Mouse (Mus musculus): ENCODE measurements around the gene Gm13199. TPM values are rescaled to one million over a fixed set of nuclear protein-coding genes. Genes with fewer than 3 reads are reported as not detected.

The Gm13199 gene
- polyA plus RNA-seq, 1 experiment from 2014 or later, result 2.4 TPM

- ATAC-seq (replicated peaks; ENCODE audit: low FRiP score), result no peak
- Histone ChIP-seq H3K27me3 (no peaks in the 10 kb centered on the region), H3K4me1 (no peaks in the 10 kb centered on the region), H3K4me3 (replicated peaks) (no peak overlapping the region), H3K9ac (no peak overlapping the region), H3K36me3 (peaks cover 42% of the 10 kb centered on the region), H3K9me3 (replicated peaks) (no peaks in the 10 kb centered on the region), H3K4me2 (no peak overlapping the region), H3K27ac (no peak overlapping the region)
- 84% methylated on average over 5 of the region's 5 CpGs for WGBS
Measured at GRCm38 (mm10) chr2:5851866-5852265, 10.9 kb downstream of the Gm13199 start.

- 90% methylated on average over 9 of the region's 9 CpGs for WGBS
- ATAC-seq (replicated peaks; ENCODE audit: low FRiP score), result no peak
- H3K4me3 ChIP-seq (replicated peaks), result no peak overlapping the region
- H3K4me2 ChIP-seq, result no peak overlapping the region
- no peaks in the 10 kb centered on the region for H3K9me3 ChIP-seq (replicated peaks)
- H3K27me3 ChIP-seq, result no peaks in the 10 kb centered on the region
- peaks cover 7% of the 10 kb centered on the region; the same call in 1 of the 2 replicates for H3K4me1 ChIP-seq
- no peak overlapping the region for H3K9ac ChIP-seq
- H3K27ac ChIP-seq, result no peak overlapping the region
- H3K36me3 ChIP-seq, result peaks cover 38% of the 10 kb centered on the region
Measured at GRCm38 (mm10) chr2:5851116-5851515, 11.6 kb downstream of the Gm13199 start.

- H3K9ac ChIP-seq, result peak overlapping the region; percentile 84
- WGBS, result 17% methylated on average over 4 of the region's 4 CpGs
- H3K4me1 ChIP-seq, result peaks cover 13% of the 10 kb centered on the region
- ATAC-seq (replicated peaks; ENCODE audit: low FRiP score), result no peak
- H3K27ac ChIP-seq, result peak overlapping the region; percentile 96; the same call in 1 of the 2 replicates
- H3K4me3 ChIP-seq (replicated peaks), result peak overlapping the region; percentile 84
- peaks cover 29% of the 10 kb centered on the region for H3K36me3 ChIP-seq
- no peaks in the 10 kb centered on the region for H3K9me3 ChIP-seq (replicated peaks)
- H3K4me2 ChIP-seq, result peak overlapping the region; percentile 64
- H3K27me3 ChIP-seq, result no peaks in the 10 kb centered on the region
Measured at GRCm38 (mm10) chr2:5845826-5846225, 16.9 kb downstream of the Gm13199 start.

- peak within 1 kb of the TSS; percentile 84 for H3K4me3 ChIP-seq (replicated peaks)
- ATAC-seq (replicated peaks; ENCODE audit: low FRiP score), result peak; percentile 98
Measured at GRCm38 (mm10) chr2:5844873-5845631, 17.7 kb downstream of the Gm13199 start, which contains the start of the genes Nudt5 and Cdc123. Nudt5 (plus strand) TSS chr2:5845019. Cdc123 (minus strand) TSS chr2:5845164.

GRCm38 (mm10) chr2:5844181-5844872 lies 18.4 kb downstream of the Gm13199 start:
- peak overlapping the region; percentile 84 for H3K4me3 ChIP-seq (replicated peaks)
- H3K4me1 ChIP-seq, result peaks cover 13% of the 10 kb centered on the region
- no peaks in the 10 kb centered on the region for H3K27me3 ChIP-seq
- peaks cover 41% of the 10 kb centered on the region for H3K36me3 ChIP-seq
- H3K9ac ChIP-seq, result peak overlapping the region; percentile 84
- peak overlapping the region; percentile 64 for H3K4me2 ChIP-seq
- peak; percentile 28 for ATAC-seq (replicated peaks; ENCODE audit: low FRiP score)
- WGBS, result 3% methylated on average over 23 of the region's 23 CpGs
- H3K27ac ChIP-seq, result peak overlapping the region; percentile 96
- no peaks in the 10 kb centered on the region for H3K9me3 ChIP-seq (replicated peaks)

More at GRCm38 (mm10) chr2:5844873-5845631, 17.7 kb downstream of the Gm13199 start, which contains the start of the genes Nudt5 and Cdc123:
- Histone ChIP-seq H3K4me2 (peak within 1 kb of the TSS; percentile 64), H3K27me3 (no peaks in the 10 kb centered on the region), H3K36me3 (peaks cover 34% of the 10 kb centered on the region), H3K27ac (peak within 1 kb of the TSS; percentile 96), H3K9ac (peak within 1 kb of the TSS; percentile 84), H3K9me3 (replicated peaks) (no peaks in the 10 kb centered on the region), H3K4me1 (peaks cover 13% of the 10 kb centered on the region)
- WGBS, result under 1% methylated on average over 53 of the region's 53 CpGs

- Histone ChIP-seq H3K4me3 (replicated peaks) (no peak overlapping the region), H3K9me3 (replicated peaks) (no peaks in the 10 kb centered on the region), H3K27me3 (no peaks in the 10 kb centered on the region), H3K9ac (no peak overlapping the region), H3K4me1 (peaks cover 3% of the 10 kb centered on the region; the same call in 1 of the 2 replicates), H3K36me3 (peaks cover 61% of the 10 kb centered on the region), H3K4me2 (no peak overlapping the region), H3K27ac (no peak overlapping the region)
- WGBS, result 94% methylated on average over 11 of the region's 11 CpGs
- ATAC-seq (replicated peaks; ENCODE audit: low FRiP score), result no peak
Measured at GRCm38 (mm10) chr2:5840815-5841214, 21.9 kb downstream of the Gm13199 start.

GRCm38 (mm10) chr2:5825265-5825913 lies 37.3 kb downstream of the Gm13199 start:
- Histone ChIP-seq H3K27ac (no peak overlapping the region), H3K9ac (no peak overlapping the region), H3K4me3 (replicated peaks) (no peak overlapping the region), H3K27me3 (no peaks in the 10 kb centered on the region), H3K9me3 (replicated peaks) (no peaks in the 10 kb centered on the region), H3K36me3 (peaks cover 63% of the 10 kb centered on the region), H3K4me2 (no peak overlapping the region), H3K4me1 (no peaks in the 10 kb centered on the region)
- no peak for ATAC-seq (replicated peaks; ENCODE audit: low FRiP score)
- 90% methylated on average over 5 of the region's 5 CpGs for WGBS

GRCm38 (mm10) chr2:5824685-5825084 lies 38.0 kb downstream of the Gm13199 start:
- ATAC-seq (replicated peaks; ENCODE audit: low FRiP score), result no peak
- Histone ChIP-seq H3K9ac (no peak overlapping the region), H3K4me1 (no peaks in the 10 kb centered on the region), H3K27ac (no peak overlapping the region), H3K9me3 (replicated peaks) (no peaks in the 10 kb centered on the region), H3K36me3 (peaks cover 63% of the 10 kb centered on the region), H3K4me2 (no peak overlapping the region), H3K4me3 (replicated peaks) (no peak overlapping the region), H3K27me3 (no peaks in the 10 kb centered on the region)
- WGBS, result 82% methylated on average over 5 of the region's 5 CpGs

GRCm38 (mm10) chr2:5824213-5824612 lies 38.5 kb downstream of the Gm13199 start:
- ATAC-seq (replicated peaks; ENCODE audit: low FRiP score), result no peak

GRCm38 (mm10) chr2:5822449-5822848 lies 40.3 kb downstream of the Gm13199 start:
- H3K9ac ChIP-seq, result no peak overlapping the region
- no peak for ATAC-seq (replicated peaks; ENCODE audit: low FRiP score)
- H3K9me3 ChIP-seq (replicated peaks), result no peaks in the 10 kb centered on the region
- no peaks in the 10 kb centered on the region for H3K4me1 ChIP-seq
- H3K36me3 ChIP-seq, result peaks cover 74% of the 10 kb centered on the region
- no peak overlapping the region for H3K4me2 ChIP-seq
- 94% methylated on average over 6 of the region's 6 CpGs for WGBS
- H3K27ac ChIP-seq, result no peak overlapping the region
- no peak overlapping the region for H3K4me3 ChIP-seq (replicated peaks)
- H3K27me3 ChIP-seq, result no peaks in the 10 kb centered on the region

More at GRCm38 (mm10) chr2:5824213-5824612, 38.5 kb downstream of the Gm13199 start:
- H3K9me3 ChIP-seq (replicated peaks), result no peaks in the 10 kb centered on the region
- H3K9ac ChIP-seq, result no peak overlapping the region
- H3K4me2 ChIP-seq, result no peak overlapping the region
- no peaks in the 10 kb centered on the region for H3K27me3 ChIP-seq
- peaks cover 65% of the 10 kb centered on the region for H3K36me3 ChIP-seq
- H3K27ac ChIP-seq, result no peak overlapping the region
- no peaks in the 10 kb centered on the region for H3K4me1 ChIP-seq
- H3K4me3 ChIP-seq (replicated peaks), result no peak overlapping the region
- 47% methylated on average over 1 of the region's 1 CpGs for WGBS

GRCm38 (mm10) chr2:5821264-5821663 lies 41.5 kb downstream of the Gm13199 start:
- Histone ChIP-seq H3K4me2 (no peak overlapping the region), H3K4me1 (no peaks in the 10 kb centered on the region), H3K27ac (no peak overlapping the region), H3K36me3 (peaks cover 76% of the 10 kb centered on the region), H3K4me3 (replicated peaks) (no peak overlapping the region), H3K9me3 (replicated peaks) (no peaks in the 10 kb centered on the region), H3K9ac (no peak overlapping the region), H3K27me3 (no peaks in the 10 kb centered on the region)
- WGBS, result 64% methylated on average over 10 of the region's 10 CpGs
- ATAC-seq (replicated peaks; ENCODE audit: low FRiP score), result 0 out of 2 replicates have a peak, but pooled peaks have one; percentile 43
